In genomic region chr19:34520051-34520450, GRCm38 (mm10) we compare ENCODE assay signal across 19 mouse cellular contexts. TPM values are rescaled to one million over a fixed set of nuclear protein-coding genes. Genes with fewer than 3 reads are reported as not detected.
"Had no signal": no experiment of that assay in that cellular context is flagged by ENCODE, and none has a peak within 500 bp of the region (broad histone marks: within the 10 kb centered on the region; RNA-seq: fewer than 3 reads in every experiment).

No protein-coding gene starts in this region.

- H3K4me2 ChIP-seq: liver, embryonic 12.5 days; liver, embryonic 15.5 days; lung, embryonic 15.5 days; midbrain, embryonic 11.5 days; neural tube, embryonic 12.5 days had no signal

- H3K4me1 ChIP-seq: neural tube, embryonic 12.5 days had no signal

- H3K27me3 ChIP-seq: liver, embryonic 12.5 days; liver, embryonic 15.5 days; lung, embryonic 15.5 days; neural tube, embryonic 12.5 days had no signal

- H3K9ac ChIP-seq: liver, embryonic 12.5 days; liver, embryonic 15.5 days; lung, embryonic 15.5 days; neural tube, embryonic 12.5 days had no signal

- ATAC-seq: liver, embryonic 12.5 days had no signal

- H3K9me3 ChIP-seq: liver, embryonic 12.5 days; liver, embryonic 15.5 days; lung, embryonic 15.5 days; neural tube, embryonic 12.5 days had no signal

- DNase-seq: layer of hippocampus, postnatal 36 days; lung, postnatal 10 days; midbrain, embryonic 14.5 days; retina, postnatal 1 day; right cerebral cortex, postnatal 25 days; thymus, adult 2 months; thymus, postnatal 14 days; thymus, postnatal 4 days had no signal

- H3K4me3 ChIP-seq: left cerebral cortex, adult 2 months; liver, embryonic 12.5 days; liver, embryonic 15.5 days; lung, embryonic 15.5 days; neural tube, embryonic 12.5 days had no signal

- H3K27ac ChIP-seq: kidney, postnatal 0 days; left cerebral cortex, adult 2 months; liver, embryonic 12.5 days; liver, embryonic 15.5 days; lung, embryonic 15.5 days; neural tube, embryonic 12.5 days; stomach, postnatal 0 days had no signal

RNA-seq across cellular contexts. Expression of gene Ch25h, which starts 45.1 kb away (rescaled TPM):
- total RNA-seq: megakaryocyte progenitor cell, adult 5-6 weeks; megakaryocyte-erythroid progenitor cell, adult 5-6 weeks; neutrophil, adult 5-6 weeks had no signal
